Mouse (Mus musculus) embryonic fibroblast, embryonic 13.5 days (primary cell): ENCODE data around the gene Rasgef1b.

Experiments
- CTCF ChIP-seq: IDR thresholded peaks from 2 replicates; pipeline ENCODE4 v1.5.1; 2011; ENCODE audit warnings: mild to moderate bottlenecking, control low read depth, low read length, moderate library complexity, borderline replicate concordance; ENCODE audit not compliant: insufficient read depth
- POLR2A ChIP-seq: IDR thresholded peaks from 2 replicates; pipeline ENCODE4 v1.6.1; 2011; ENCODE audit warnings: low read depth, mild to moderate bottlenecking, control low read depth, low read length, moderate library complexity

DNA sequence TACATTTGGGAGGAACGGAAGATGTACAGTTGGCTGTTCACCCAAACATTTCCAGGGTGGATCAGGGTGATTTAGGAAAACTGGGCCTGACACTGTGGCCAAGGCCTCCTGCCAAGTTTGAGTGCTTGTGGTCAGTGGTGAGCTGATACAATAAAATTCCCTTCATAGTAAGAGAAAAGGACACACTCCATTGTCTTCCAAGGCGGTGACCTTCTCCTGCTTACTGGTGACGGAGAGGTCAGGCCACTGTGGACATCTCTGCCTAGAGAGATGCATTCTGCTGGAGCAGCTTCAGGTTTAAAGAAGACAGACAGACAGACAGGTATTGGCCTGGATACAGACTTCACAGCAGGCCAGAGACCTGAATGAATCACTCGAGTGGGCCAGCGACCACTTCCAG is 340.7 kb downstream of the Rasgef1b start:
- no peak for TF ChIP-seq POLR2A
- TF ChIP-seq CTCF = no peak
